Mouse (Mus musculus) left cerebral cortex, adult 9 months (tissue): ENCODE measurements at regions not wholly inside any gene's neighbourhood (a gene's known extent, or its start where the extent isn't known, plus 50 kb on each side); places are given as distances from the start of the nearest gene placed in this dataset.

Source experiments
- DNase-seq, 2 experiments: peaks; one replicate each; pipeline ENCODE4 v3.0.0; 2022; ENCODE audit warnings: low spot score in 2 of 2

DNA sequence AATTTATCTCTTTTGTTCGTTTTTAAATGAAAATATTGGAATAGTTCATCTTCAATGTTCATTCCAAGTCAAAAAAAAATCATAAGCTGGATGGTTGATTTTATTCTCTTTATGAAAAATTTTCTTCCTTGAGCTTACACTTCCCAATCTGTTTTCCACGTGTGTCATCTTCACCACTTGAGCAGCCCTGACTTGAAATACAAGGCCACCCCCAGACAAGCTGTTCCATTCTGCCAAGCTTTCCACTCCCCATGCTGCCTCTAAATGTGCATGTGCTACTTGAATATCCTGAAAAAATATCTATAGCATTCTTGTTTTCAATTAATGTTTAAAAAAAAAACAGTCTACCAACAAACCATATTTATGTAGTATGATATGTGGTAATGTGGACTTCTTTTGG lies 693.2 kb downstream of the Basp1 start:
- peak; percentile 70 to 82 for DNase-seq

DNA sequence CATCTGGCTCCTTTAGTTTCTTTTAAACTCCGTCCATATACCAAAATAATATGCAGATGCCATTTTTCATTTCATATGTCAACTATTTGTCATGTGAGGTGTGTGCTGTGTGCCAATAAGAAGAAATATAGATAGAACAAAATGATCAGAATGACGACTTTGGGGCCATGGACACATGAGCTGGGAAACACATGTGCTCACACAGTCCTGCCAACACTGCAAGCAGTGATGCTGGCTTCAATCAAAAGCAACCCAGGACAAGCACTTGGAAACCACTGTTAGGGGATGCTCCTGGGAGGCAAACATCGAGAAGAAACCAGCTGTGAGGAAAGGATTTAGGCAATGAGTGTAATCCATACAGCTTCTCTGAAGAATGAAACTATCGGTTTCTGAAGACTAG lies 731.4 kb downstream of the Basp1 start:
- no peak for DNase-seq

DNA sequence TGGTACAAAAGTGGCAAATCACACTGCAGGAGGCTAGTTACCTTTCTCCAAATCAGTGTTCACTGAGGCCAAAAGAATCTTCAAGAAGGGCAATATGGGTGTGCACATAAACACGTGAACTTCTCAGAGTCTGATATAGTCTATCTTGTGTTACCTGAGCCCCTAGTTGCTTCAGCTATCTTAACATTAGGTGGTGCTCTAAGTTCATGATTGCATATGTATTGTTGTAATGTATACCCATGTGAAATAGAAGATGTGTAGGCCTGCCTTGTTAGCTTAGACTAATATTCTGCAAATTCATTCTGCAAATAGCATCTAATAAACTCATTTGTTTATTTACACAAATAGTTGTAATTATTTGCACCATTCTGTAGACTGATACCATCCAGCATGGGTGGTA lies 764.6 kb downstream of the Basp1 start:
- DNase-seq = no peak

DNA sequence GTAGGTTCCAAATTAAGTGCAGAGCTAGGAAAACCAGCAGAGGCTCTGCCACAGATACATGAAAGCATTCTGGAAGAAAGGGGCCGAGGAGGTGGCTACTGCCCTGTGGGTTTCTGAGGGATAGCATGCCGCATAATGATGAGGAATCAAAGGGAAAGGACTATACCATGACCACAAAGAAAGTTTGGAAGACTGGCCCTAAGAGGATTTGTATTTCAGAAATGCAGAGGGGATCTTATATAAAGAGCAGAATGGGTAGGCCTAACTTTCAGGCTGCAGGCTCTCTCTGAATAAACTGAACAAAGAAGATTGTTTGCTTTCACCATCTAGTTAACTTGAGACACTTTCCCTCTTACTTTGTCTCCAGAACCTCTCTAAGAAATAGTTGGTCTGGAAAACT lies 777.9 kb downstream of the Basp1 start:
- DNase-seq = no peak

DNA sequence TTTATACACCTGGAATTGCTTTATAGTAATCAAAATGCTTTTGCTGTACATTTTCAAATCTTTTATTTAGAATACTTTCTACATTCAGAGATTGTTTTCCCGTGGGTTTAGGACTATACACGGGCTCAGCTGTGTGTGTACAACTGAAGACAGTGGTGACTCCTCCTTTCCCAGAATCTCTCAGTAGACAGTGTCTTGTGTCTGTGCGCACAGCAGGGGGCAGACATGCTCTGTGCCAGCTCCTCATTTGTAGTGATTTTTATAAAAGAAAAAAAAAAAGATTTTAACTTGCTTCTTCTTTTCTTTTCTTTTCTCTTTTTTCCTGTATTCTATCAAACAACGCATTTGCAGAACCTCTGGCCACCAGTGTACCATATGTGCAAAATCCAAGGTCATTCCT lies 817.3 kb downstream of the Basp1 start:
- DNase-seq = peak in 1 of 2 experiments; percentile 57

DNA sequence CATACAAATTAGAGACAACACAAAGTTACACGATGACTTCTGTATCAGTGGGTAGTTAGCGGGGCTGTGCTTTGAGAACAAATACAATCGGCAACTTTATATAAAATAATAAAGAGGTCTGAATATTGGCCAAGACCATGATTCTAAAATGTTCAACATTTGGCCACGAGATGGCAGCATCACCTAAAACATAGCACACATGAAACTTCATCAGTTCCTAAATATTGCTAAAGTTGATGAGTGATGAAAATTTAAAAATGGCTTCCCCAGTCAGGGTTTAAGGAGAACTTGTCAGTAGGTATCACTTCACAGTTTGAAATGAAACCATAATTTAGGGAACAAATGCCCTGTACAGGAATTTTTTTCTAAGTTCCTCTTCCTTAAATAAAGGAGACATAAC lies 824.6 kb downstream of the Basp1 start:
- DNase-seq = peak in 1 of 2 experiments; percentile 73

DNA sequence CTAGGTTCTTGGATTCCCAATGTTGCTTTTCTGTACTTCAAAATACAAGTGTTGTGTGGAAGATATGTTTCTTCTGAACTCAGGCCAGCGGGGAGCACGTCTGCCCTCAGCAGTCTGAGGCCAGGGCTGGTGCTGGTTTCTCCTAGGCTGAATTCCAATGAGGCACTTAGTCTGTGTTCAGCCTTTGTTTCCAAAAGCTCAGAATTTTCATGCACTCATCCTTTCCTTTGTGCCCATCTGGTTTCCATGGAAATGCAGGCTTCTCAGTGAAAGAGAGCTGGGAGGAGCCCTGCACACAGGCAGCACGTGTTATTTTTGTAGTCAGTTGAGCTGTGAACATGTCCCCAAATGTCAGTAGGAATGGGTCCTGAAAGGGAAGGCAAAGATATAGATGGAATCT lies 846.6 kb downstream of the Basp1 start:
- peak in 1 of 2 experiments; percentile 31 for DNase-seq

DNA sequence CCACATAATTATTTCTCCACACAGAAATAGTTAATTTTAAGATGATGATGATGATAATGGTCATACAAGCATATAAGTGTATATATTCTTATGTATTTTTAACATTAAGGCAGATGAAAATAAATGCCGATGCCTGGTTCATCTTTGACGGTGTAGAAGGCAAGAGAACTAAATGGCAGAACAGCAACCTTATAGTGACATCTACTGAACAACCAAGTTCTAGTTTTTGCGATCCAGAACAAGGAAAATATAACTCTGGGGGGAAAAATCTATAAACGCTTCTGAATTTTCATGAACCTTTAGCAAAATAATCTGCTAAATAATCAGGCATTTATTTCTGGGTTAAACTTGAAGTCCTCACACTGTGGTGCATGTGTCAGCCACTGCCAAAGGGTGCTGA lies 856.8 kb downstream of the Basp1 start:
- DNase-seq = no peak

DNA sequence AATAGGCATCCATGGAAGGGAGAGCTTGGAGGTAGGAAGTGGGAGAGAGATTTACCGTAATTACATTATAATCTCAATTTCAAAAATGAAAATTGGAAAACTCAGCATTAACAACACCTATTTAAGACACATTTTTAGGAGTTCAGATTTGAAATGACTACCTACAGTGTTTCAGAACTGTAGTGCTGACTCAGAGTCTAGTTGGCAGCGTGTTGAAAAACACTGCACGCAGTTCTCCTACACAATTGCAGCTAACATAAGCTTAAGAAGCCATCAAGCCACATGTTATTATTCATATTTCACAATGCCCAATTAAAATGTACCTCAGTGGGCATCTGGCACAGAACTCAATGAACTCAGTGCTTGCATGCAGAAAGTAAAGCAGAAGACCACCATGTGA lies 863.5 kb downstream of the Basp1 start:
- peak in 1 of 2 experiments; percentile 13 for DNase-seq

DNA sequence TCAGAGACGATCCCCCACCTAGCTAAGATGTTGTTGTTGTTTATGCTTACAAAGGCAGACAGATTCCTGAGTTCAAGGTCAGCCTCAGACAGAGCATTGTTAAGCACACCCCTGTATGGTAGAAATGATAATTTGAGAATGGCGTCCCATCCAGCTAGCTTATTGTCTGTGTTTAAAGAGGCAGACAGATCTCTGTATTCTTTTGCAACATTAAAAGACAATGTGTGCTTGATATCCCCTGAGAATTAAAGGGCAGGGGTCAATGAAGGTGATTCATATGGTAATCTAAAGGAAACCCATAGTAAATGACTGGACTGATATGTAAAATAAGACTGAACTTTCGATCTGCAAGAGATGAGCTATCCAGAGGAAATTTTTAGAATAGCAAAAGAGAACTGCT lies 883.5 kb downstream of the Basp1 start:
- DNase-seq = no peak

DNA sequence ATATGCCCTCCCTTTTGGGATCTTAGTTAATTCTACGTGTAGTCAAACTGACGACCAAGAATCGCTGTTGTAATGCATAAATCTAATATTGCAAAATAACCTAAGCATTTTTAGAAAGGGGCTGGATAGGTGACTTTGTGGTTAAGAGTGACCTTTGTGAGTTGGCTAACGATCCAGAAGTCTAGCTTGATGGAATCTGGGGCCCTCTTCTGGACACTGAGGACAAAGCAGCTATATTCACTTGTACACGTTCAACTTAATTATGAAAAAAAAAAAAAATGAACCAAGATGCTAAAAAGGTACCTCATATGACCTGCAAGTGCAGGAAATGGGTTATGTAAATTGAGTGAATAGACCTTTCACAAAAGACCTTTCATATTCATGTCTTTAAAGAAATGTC lies 886.2 kb downstream of the Basp1 start:
- peak in 1 of 2 experiments; percentile 7 for DNase-seq

DNA sequence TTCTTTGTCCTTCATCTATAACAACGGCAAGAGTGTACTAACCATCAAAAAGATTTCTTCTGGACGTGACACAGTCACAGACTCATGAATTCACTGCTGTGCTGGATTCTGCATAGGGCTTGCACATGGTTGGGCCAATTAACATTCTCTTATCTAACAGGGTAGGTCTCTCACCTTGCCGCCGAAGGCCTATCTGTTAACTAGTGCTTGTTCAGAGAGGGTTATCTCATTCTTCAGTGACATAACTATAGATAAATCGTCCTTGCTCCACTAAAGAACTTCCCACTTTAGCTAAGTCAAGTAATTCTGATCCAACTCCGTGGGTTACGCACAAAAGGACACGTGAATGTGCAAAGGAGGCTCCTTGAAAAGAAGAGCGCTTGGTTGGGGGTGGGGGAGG lies 899.6 kb downstream of the Basp1 start:
- DNase-seq = no peak

DNA sequence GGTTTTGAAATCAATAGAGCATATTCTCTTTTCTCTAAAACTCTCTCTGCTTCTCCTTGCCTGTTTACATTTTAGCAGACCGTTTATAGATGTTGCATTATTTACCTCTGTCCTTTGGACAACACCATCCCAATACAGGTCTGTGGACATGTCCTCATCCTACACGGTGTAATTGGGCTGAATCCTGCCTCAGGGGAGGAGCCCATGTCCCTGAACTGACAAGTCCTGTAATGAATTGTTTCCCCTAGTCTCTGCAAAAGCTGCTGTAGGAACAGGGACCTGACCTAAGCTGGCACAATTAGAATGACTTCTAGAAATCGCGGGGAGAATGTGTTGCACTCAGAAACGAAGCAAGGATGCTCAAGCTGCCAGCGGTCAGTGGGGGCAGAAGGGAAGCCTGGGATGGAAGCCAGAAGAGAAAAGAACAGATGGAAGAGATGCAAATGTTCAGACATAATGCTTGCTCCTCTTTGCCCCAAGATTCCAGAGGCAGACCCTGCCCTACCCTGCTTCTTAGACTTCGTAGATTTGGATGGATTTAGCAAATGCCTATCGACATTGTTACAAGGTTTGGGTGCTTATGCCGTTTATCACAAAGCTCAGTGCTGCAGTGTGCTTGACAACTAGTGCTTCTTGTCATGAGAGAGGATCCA lies 911.5 kb downstream of the Basp1 start:
- DNase-seq = peak in 1 of 2 experiments; percentile 7

DNA sequence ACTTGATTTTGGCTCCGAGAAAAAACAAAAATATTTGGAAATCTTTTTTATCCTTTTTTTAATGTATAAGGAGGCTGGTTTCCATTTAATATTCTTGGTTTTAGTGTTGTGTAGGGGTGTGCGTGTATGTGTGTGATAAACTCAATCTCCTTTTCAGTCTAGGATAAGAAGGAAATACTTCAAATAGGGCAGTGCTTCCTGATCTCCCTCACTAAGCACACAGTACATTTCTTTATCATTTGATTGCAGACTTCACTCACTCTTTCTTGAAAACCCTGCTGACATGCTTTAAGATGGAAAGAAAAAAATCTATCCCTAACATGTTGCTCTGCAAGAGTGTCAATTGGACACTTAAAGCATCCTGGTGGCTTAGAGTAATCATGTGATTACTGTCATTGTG lies 927.3 kb downstream of the Basp1 start:
- no peak for DNase-seq

DNA sequence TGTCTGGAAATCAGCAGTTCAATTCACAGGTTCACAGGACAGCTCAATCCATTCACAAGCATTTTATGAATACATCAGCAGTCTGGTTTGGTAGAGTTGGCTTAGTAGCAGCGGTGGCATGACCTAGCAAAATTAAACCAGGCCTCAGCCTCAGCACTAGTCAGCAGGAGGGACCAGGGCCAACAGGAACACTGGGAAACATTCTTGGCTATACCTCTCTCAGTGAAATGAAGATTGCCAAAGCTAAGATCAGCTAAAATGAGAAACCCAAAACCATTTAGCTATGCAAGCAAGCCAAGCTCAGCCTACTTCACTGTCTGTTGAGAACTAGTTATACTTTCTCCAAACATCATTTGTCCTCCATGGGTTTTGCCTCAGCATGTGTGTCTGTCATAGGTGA lies 945.3 kb downstream of the Basp1 start:
- DNase-seq = no peak

DNA sequence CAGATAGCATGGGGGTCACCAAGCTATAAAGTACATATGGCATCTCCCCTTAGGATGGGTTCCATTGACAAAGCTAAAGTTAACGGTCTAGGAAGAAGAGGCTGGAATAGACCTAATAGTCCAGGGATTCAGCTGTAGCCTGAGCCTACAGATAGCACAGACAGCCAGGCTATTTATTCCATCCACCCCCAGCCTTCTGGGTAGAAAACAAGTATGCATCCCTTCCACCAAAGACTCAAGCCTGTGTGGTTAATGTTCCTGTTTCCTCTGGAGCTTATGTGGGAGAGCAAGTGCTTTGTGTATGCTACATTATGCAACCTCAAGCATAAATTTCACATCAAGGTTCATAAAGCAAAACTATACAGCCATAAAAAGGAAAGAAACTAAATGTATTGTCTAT lies 955.8 kb downstream of the Basp1 start:
- DNase-seq = peak; percentile 3 to 37

DNA sequence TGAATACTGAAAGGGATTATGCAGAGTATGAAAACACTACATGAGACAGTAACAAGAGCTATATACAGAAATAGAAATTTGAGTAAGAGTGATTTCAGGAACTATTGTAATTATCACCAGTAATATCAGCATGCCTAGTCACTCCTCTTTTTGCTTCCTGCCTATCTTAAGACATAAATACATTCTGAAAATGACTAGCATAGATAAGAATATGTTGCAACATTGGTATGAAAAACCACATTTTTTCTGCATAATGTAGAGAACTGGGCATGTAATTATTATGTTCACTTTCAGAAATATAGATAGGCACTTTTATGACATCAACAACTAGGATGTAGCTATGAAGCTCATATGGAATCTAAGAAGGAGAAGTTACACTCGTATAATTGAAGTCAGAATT lies 980.5 kb downstream of the Basp1 start:
- DNase-seq = no peak

DNA sequence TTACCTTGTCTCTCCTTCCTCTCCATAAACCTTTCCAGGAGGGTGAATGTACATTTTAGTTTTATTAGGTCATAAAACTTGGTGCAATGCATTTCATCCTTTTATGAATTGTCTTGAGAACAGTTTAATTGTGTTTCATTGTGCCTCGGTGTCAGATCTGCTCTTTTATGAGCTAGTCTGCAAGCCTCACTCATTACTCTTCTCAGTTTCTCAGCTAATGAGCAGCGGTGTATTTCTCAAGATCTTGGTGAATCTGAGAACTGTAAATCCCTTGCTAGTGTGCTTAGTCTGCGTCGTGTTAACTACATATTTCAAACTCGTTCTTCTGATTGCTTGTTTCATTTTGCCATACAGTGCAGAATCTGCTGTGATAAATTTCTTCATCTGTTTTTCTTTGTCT lies 984.4 kb downstream of the Basp1 start:
- no peak for DNase-seq

DNA sequence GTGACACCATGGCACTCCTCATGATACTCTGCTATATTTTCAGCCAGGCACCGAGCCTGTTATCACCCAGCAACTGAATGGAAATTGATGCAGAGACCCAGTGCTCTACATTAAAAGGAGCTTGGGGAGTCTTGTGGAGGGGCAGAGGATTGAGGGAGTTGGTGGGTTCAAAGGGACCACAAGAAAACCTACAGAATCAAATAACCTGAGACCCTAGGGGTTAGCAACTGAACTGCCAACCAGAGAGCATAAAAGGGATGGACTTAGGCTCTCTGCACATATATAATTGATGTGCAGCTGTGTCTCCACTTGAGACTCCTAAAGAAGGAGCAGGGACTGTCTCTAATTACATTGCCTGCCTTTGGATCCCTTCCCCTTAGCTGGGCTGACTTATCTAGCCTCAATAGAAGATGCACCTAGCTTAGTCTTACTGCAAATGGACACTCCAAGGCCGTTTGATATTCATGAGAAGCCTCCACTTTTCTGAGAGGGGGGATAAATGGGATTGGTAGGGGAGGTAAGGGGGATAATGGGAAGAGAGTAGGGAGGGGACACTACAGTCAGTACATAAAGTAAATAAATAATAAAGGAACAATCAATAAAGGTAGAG lies 991.1 kb downstream of the Basp1 start:
- no peak for DNase-seq

DNA sequence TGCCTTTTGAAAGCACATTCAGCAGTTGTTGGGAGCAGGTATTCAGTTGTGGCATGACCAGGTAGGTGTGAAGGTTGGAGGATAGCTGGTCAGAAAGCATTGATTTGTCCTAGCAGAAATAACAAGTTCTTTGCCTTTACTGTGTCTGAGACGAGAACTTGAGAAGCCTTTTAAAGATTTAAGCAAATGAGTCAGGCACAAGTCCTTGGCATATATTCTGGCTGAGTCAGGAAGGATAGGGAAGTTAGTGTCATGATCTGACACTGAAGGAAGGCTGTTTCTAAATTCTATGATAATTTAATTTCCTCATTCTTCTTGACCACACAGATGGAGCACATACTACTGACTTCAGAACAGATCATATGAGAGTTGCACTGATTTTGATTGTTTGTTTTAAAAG lies 993.8 kb downstream of the Basp1 start:
- DNase-seq = no peak

DNA sequence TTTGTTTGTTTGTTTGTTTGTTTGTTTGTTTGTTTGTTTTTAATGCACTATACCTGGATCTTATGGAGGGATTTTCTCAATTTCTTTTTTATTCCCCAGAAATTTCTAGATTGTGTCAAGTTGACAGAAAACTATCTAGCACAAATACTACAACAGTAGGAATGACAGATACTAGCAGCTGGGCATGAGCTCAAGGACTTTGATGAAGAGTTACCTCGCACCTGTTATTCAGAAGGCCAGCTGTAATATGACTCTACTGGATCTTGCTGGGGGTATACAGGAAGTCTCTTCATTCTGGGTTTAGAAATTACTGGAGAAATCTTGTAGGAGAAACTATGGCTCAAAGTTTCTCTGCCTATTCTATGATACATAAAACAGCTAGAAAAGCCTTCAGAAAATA lies 994.4 kb downstream of the Basp1 start:
- DNase-seq = no peak

DNA sequence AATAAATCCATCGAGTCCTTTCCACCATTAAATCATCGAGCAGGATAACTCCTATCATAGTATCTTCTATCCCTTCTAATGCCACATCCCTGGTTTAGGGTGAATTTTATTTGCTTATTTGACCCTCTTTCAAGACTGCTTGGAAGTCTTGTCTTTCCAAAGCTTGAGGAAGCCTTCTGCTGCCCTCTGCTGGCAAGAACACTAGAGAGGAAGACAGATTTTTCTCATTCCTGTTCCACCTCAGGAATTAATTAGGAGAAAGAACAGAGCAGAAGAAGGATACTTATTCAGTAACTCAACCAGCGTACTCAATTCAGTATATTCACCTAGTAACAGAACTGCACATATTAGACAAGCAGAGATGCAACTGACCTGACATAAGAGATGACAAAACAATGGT lies 1005.9 kb downstream of the Basp1 start:
- peak; percentile 5 to 76 for DNase-seq

DNA sequence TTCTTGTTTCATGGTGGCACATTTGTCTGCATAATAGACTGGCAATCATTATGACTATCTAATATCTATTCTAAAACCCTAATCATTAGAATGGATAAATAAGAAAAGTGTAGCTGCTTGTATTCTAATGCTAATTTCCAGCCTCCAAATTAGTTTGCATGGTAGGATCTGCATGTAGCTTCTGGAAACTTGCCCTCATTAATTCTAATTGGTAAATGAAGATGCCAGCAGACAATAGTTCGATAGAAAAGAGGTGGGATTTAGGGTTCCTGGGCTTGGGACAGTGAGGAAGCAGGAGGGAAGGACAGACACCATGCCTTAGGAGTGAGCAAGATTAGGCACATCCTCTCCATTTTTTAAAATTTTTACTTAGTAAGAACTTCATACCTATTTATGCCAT lies 1008.3 kb downstream of the Basp1 start:
- DNase-seq = no peak

DNA sequence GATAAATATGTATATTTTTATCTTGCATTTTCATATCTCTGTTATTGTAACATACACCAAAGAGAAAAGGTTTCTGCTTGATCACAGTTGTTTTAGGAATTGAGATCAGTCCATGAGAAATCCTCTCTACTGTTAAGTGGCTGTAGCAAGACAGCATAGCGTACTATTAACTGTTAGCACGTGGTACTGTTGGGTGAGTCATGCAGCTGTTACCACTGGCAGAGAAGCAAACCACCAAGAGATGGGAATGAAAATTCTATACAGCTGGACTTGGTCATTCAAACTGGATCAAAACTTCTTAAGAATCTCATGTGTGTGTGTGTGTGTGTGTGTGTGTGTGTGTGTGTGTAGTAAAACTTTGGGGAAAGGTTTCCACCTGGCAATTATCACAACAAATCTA lies 1013.5 kb downstream of the Basp1 start:
- no peak for DNase-seq
